7 mouse cellular contexts compared by ENCODE assay signal in the genomic region with DNA sequence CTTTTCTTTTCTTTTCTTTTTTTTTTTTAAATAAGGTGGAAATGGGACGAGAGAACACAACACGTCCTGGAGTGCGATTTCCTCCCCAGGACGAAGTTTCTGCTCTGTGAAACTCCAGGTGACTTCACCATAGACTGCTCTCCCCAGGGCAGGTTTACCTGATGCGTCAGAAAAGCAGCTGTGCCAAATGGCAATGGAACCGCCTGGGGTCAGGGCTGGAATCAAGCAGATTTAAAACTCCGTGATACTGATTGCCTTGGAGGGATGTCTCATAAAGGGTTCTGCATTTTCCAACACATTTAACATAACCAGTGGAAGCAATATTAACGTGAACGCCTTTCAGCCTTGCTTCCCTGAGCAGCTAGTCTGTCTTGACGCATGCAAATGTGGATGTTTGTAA.
DNase-seq lines count a peak whose midpoint lies in the region; ATAC-seq and TF ChIP-seq lines count a peak whose summit lies in the region.

No protein-coding gene starts in this region.

- no peak for TF ChIP-seq CTCF in liver, embryonic 14.5 days (IDR thresholded peaks at IDR 0.05; ENCODE audit: low read depth)

- WGBS in hindbrain, embryonic 16.5 days = 11% methylated on average over 10 of the region's 10 CpGs
- WGBS in liver, embryonic 14.5 days (ENCODE audit: insufficient replicate concordance) = 17% methylated on average over 10 of the region's 10 CpGs

- peak overlapping the region; percentile 74 for H3K4me3 ChIP-seq in hindbrain, embryonic 16.5 days (ENCODE audit: low read length)
- peak overlapping the region in 1 of 2 experiments; percentile 33; a peak in 2 of 4 replicates for H3K4me3 ChIP-seq in liver, embryonic 14.5 days (ENCODE audit: insufficient read depth in 1 of 2, low read depth in 2 of 2, low read length in 2 of 2)

- no peak for ATAC-seq in hindbrain, embryonic 16.5 days
- no peak for ATAC-seq in liver, embryonic 14.5 days (ENCODE audit: insufficient read depth)

- no peaks in the 10 kb centered on the region for H3K4me1 ChIP-seq in hindbrain, embryonic 16.5 days (ENCODE audit: control insufficient read depth, insufficient read depth, low read depth, low read length)
- no peaks in the 10 kb centered on the region for H3K4me1 ChIP-seq in liver, embryonic 14.5 days (replicated peaks; ENCODE audit: control insufficient read depth in 2 of 2, insufficient read depth in 2 of 2, low read length in 1 of 2)

- DNase-seq in 3T3-L1 (ENCODE audit: low read depth, low spot score) (peak; percentile 39), NIH3T3 (ENCODE audit: low read depth) (peak; percentile 26)
- no peak for DNase-seq in liver, embryonic 14.5 days (ENCODE audit: low read depth in 3 of 3, low spot score in 3 of 3)
- no peak for DNase-seq in testis, postnatal 10 days (ENCODE audit: low spot score)
- no peak for DNase-seq in layer of hippocampus, adult 8-10 months (ENCODE audit: low spot score in 2 of 2)
- DNase-seq in layer of hippocampus, adult 11-12 months (ENCODE audit: low spot score) = no peak

- peak overlapping the region; percentile 79 for H3K9ac ChIP-seq in hindbrain, embryonic 16.5 days (ENCODE audit: low read depth, low read length)
- no peak overlapping the region for H3K9ac ChIP-seq in liver, embryonic 14.5 days (replicated peaks)

- peak overlapping the region; percentile 98 for H3K4me2 ChIP-seq in hindbrain, embryonic 16.5 days (ENCODE audit: low read length)
- peak overlapping the region; percentile 48 for H3K4me2 ChIP-seq in liver, embryonic 14.5 days (ENCODE audit: low read depth)

- TF ChIP-seq EP300 in liver, embryonic 14.5 days (IDR thresholded peaks at IDR 0.05; ENCODE audit: low read depth) = no peak

- H3K9me3 ChIP-seq in hindbrain, embryonic 16.5 days (ENCODE audit: control insufficient read depth, low read length) = no peaks in the 10 kb centered on the region
- H3K9me3 ChIP-seq in liver, embryonic 14.5 days (ENCODE audit: control insufficient read depth, low read length) = no peaks in the 10 kb centered on the region

- no peak overlapping the region for H3K27ac ChIP-seq in hindbrain, embryonic 16.5 days (ENCODE audit: low read depth, low read length)
- no peak overlapping the region for H3K27ac ChIP-seq in liver, embryonic 14.5 days

- no peaks in the 10 kb centered on the region for H3K27me3 ChIP-seq in hindbrain, embryonic 16.5 days (replicated peaks; ENCODE audit: control insufficient read depth, insufficient read depth, low read length)
- peaks cover 25% of the 10 kb centered on the region for H3K27me3 ChIP-seq in liver, embryonic 14.5 days (ENCODE audit: control insufficient read depth, insufficient read depth, low read length)

- no peaks in the 10 kb centered on the region for H3K36me3 ChIP-seq in hindbrain, embryonic 16.5 days (ENCODE audit: control insufficient read depth, insufficient read depth, low read length)
- H3K36me3 ChIP-seq in liver, embryonic 14.5 days (replicated peaks; ENCODE audit: control insufficient read depth, insufficient read depth, low read depth) = no peaks in the 10 kb centered on the region

Comparison
In these comparisons a context has a peak if more than half of its experiments do, and no peak if none do; other contexts are left out.
1. DNase-seq: peak in 3T3-L1 (single experiment) and NIH3T3 (single experiment); none in liver, embryonic 14.5 days (0 of 3), testis, postnatal 10 days (single experiment), layer of hippocampus, adult 8-10 months (0 of 2) and layer of hippocampus, adult 11-12 months (single experiment).